Mouse (Mus musculus) heart, postnatal 0 days (tissue): ENCODE measurements around the gene Isl1.

ENCODE experiments used
- CTCF ChIP-seq: IDR thresholded peaks from 2 replicates; pipeline ENCODE4 v1.5.1; 2016; ENCODE audit warnings: antibody characterized with exemption, control low read depth, low read depth
- EP300 ChIP-seq: IDR thresholded peaks from 2 replicates; pipeline ENCODE4 v1.6.1; 2016; ENCODE audit warnings: antibody characterized with exemption, low read depth

DNA sequence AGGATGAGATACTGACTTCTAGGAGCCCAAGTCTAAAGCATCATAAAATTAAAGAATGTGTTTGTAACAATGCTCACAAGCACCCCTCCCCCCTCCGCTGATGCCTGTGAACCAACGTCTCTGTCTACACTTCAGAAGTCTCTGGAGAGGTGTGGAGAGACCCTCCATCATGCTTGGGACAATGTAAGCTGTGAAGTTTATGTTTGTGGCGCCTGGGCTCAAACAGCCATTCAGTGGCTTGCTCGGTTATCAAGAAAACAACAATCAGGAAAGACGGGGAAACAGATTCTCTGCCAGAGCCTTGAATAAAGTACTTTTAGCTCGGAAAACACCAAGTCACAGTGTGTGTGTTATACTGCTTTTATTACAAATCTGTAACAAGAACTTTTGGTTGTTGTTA is 14.8 kb downstream of the Isl1 start:
- TF ChIP-seq EP300 (no peak), CTCF (no peak)
